Mouse (Mus musculus): ENCODE results near the gene Slain2. TPM values are rescaled to one million over a fixed set of nuclear protein-coding genes. Genes with fewer than 3 reads are reported as not detected.

Gene Slain2
- 15.8 and 16.0 TPM in 2 replicates for polyA plus RNA-seq (2012)

DNA sequence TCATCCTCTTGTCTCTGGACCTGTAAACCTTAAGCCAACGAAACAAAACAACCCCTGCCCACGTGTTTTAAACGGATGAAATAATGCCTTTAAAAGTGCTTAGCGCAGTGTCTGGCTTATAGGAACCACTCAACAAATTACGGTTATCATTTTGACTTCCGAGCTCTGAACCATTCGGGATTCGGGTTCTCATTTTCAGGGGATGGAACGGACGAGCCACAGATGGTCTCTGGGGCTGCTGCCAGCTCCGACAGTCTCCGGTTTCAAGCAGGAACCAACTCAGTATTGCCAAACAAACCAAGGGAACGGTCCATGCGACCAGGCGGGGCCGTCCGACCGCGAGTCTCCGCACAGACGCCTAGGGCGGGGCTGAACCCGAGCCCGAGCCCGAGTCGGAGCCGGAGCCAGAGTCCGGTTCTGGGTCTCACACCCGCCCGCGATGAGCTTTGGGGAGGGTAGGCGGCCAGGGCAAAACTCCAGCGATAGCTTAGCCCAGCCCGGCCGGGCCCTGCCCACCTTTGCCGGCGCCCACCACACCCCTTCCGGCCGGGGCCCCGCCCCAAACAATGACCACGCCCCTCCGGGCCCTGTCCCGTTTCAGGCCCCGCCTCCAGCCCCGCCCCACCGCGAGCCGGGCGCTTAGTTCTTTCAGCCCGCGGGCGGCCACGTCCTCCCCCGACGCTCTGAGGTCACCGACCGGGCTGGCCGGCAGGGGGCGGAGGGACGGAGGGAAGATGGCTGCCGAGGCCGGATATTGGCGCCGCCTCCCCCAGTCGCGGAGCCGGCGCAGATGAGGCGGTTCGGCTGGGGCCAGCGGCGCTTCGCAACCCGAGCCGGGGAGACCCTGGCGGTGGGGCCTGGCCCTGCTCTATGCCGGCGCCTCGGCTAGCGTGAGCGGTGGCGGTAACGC, at the start of gene Slain2:
TSS of gene Slain2 (plus strand) at position 657 of the 910 bp plus-strand sequence.

DNA sequence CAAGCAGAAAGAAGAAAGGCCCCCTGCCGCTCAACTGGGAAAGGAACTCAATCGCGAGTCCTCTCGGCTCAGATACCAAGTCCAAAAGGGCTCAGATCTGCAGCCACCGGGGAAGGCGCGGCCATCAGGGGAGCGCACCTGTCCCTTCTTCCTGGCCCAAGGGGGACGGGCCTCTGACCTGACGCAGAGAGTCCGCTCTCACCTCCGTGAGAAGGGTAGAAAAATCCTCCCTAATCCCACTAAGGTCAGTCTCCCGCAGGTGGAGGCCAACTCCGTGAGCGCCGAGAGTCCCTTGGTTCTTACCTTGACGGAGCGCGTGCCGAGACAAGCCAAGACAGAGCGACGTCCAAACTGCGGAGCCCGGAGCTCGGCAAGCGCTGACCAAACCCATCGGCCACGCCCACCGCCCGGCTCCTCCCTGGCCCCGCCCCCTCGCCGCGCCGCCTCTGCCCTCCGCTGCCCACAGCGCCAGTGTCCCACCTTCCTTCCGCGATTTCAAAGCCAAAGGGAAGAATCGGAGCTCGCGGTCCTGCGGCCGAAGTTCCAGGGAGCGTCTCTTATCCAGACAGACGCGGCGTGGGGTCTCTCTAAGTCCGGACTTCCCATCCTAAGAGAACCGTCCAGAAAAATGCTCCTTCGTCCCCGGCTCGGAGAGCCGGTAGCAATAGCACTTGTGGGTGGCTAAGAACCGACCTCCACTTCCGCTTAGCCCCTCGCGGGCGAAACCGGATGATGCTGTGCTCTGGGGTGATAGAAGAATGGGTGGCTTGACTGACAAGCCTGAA, 45.8 kb upstream of the Slain2 start, which contains the start of gene Tec:
TSS of gene Tec (minus strand) at position 393 of the 785 bp plus-strand sequence.

GRCm38 (mm10) chr5:72974602-72975001, 60.5 kb downstream of the Slain2 start, which contains the start of gene Gm10135:
Gm10135 (minus strand) TSS chr5:72974702.

GRCm38 (mm10) chr5:73006784-73007581, 92.9 kb downstream of the Slain2 start, which contains the start of gene Slc10a4:
Slc10a4 (plus strand) TSS chr5:73006883.

Other genes with a start within 250 kb of the Slain2 start
- 0.06 and 0.17 TPM in 2 replicates for gene Txk, start 161.5 kb upstream of the Slain2 start, polyA plus RNA-seq (2012)
- 2.0 and 2.3 TPM in 2 replicates for gene Tec, start 45.8 kb upstream of the Slain2 start, polyA plus RNA-seq (2012)
- gene Gm10135, start 60.4 kb downstream of the Slain2 start, polyA plus RNA-seq (2012): 1.3 TPM in 1 of 2 replicates, not detected in the other
- gene Slc10a4, start 92.6 kb downstream of the Slain2 start, polyA plus RNA-seq (2012): 0.05 TPM in 1 of 2 replicates, not detected in the other

All from megakaryocyte-erythroid progenitor cell, adult 5 weeks (primary cell).